Mouse (Mus musculus) forebrain, embryonic 11.5 days (tissue): ENCODE measurements around the gene Rsph3b. TPM values are rescaled to one million over a fixed set of nuclear protein-coding genes. Genes with fewer than 3 reads are reported as not detected.
A peak's percentile ranks its signal among the peaks of the same experiment; 100 is the strongest.
"Not testable (repeated sequence)": the region's sequence is repeated elsewhere in the genome, so short reads cannot be mapped to it uniquely, and the experiment has no call there.

Source experiments
- ATAC-seq: fragments of 200-750 bp; cut with Nextera tagmentation; replicated peaks from 2 replicates; pipeline ENCODE4 v1.8.0; 2017; ENCODE audit warnings: moderate TSS enrichment; ENCODE audit not compliant: low FRiP score
- DNase-seq: peaks from one replicate; pipeline ENCODE4 v3.0.0-alpha.2; 2017; ENCODE audit warnings: low spot score
- H3K27ac ChIP-seq: fragments of 300-500 bp; sonication (generic); 2 replicates; pipeline ENCODE4 v1.5.1; 2014; ENCODE audit warnings: low read depth, low read length
- H3K27me3 ChIP-seq: fragments of 300-500 bp; sonication (generic); 2 replicates; pipeline ENCODE4 v1.6.1; 2014; ENCODE audit warnings: mild to moderate bottlenecking, low read length, mixed read lengths; ENCODE audit not compliant: control insufficient read depth, insufficient read depth
- H3K36me3 ChIP-seq: fragments of 300-500 bp; sonication (generic); 2 replicates; pipeline ENCODE4 v1.6.1; 2014; ENCODE audit warnings: mild to moderate bottlenecking, low read length, moderate library complexity, mixed read lengths; ENCODE audit not compliant: control insufficient read depth, insufficient read depth
- H3K4me1 ChIP-seq: fragments of 300-500 bp; sonication (generic); replicated peaks from 2 replicates; pipeline ENCODE4 v1.6.1; 2014; ENCODE audit warnings: low read length, mixed read lengths; ENCODE audit not compliant: control insufficient read depth, insufficient read depth
- H3K4me2 ChIP-seq: fragments of 300-500 bp; sonication (generic); 2 replicates; pipeline ENCODE4 v1.6.1; 2014; ENCODE audit warnings: low read depth, mild to moderate bottlenecking, low read length, moderate library complexity, mixed read lengths; ENCODE audit not compliant: severe bottlenecking
- H3K4me3 ChIP-seq: fragments of 300-500 bp; sonication (generic); 2 replicates; pipeline ENCODE4 v1.5.1; 2014; ENCODE audit warnings: low read depth, low read length
- H3K9ac ChIP-seq: fragments of 300-500 bp; sonication (generic); 2 replicates; pipeline ENCODE4 v1.6.1; 2014; ENCODE audit warnings: low read length
- H3K9me3 ChIP-seq: fragments of 300-500 bp; sonication (generic); 2 replicates; pipeline ENCODE4 v1.6.1; 2016; ENCODE audit warnings: low read length, mixed read lengths; ENCODE audit not compliant: control insufficient read depth
- WGBS: fragments of 180-500 bp; shearing (Covaris S2); extraction: QIAGEN DNeasy Blood & Tissue Kit; methylation state at CpG from one replicate; pipeline ENCODE4 v1.1.7; 2014; 5-methylcytosine and 5-hydroxymethylcytosine counted together
- polyA plus RNA-seq: library from polyadenylated mRNA; unstranded; fragments of >200 nt; fragmentation: Nextera tagmentation; extraction: Ambion mirVana; gene quantifications from 2 replicates; pipeline ENCODE4 v1.2.1, GENCODE M21; 2014

Gene Rsph3b
- polyA plus RNA-seq, 1 experiment from 2014 or later: 43.5 TPM

DNA sequence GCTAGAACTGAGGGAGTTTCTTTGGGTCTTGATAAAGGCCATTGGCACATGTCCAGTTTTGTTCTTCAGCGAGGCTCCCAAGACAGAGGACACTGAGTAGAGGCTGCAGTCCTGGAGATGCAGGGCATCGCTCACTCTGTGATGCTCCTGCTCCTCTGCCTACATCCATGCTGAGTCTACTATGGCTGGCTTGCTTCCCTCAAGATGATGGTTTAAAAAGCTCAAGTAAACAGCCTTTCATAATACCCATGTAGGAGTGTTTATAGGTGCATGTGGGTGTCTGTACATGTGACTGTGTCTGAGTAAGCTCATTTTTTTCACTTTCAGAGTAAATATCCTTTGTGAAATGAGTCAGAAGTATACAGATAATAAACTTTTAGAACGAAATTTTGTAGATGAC lies 26.5 kb upstream of the Rsph3b start:
- DNase-seq, H3K9me3 ChIP-seq, H3K27ac ChIP-seq, H3K9ac ChIP-seq, H3K36me3 ChIP-seq, H3K4me3 ChIP-seq, H3K4me2 ChIP-seq, ATAC-seq, H3K4me1 ChIP-seq, H3K27me3 ChIP-seq: not testable (repeated sequence)
- WGBS: 63% methylated on average over 3 of the region's 3 CpGs

DNA sequence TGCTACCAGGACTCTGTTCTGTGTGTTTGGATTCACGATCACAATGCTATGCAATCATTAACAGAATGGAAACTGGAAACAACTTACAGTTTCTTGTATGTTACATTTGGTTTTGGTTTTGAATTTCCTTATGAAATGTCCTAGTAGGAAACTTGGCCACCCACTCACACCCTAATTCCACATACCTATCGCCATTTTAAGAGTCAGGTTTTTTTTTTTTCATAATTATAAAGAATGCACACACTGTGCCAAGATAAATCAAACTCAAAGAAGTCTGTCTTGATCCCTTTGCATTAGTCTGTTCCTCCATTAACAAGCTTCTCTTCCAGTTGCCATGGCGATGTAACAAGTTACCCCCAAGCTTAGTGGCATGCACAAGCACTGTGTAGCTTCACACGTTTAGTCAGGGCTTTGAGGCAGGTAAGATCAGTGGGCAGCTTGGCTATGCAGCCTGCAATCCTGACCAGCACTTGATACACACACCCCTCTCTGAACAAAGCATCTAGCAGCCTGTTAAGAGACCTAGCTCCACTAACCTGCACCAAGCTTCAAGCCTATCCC lies 24.4 kb upstream of the Rsph3b start:
- not testable (repeated sequence) for H3K4me2 ChIP-seq, H3K9me3 ChIP-seq, H3K4me1 ChIP-seq, H3K27me3 ChIP-seq, H3K36me3 ChIP-seq, H3K4me3 ChIP-seq, H3K9ac ChIP-seq, DNase-seq, ATAC-seq, H3K27ac ChIP-seq
- 54% methylated on average over 4 of the region's 4 CpGs for WGBS

DNA sequence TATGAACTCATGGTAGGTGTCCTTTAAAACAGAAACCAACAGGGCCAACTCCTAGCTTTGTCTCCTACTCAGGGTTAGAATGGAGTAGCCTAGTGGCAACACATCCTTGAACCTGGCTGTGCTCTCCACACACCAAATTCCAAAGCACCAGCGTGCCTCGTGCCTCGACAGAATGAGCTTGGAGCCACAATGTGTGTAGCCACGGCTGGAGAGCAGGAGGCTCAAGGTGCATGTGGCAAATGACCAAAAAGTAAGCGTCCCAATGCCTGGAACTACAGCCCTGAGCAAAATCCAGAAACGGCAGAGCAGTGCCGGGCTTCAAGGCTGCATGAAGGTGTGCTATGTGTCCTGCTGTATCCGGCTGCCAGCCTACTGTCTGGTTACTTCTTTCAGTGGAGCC lies 22.8 kb upstream of the Rsph3b start:
- H3K36me3 ChIP-seq, DNase-seq, H3K4me2 ChIP-seq, H3K4me1 ChIP-seq, H3K4me3 ChIP-seq, H3K27ac ChIP-seq, H3K9me3 ChIP-seq, ATAC-seq, H3K27me3 ChIP-seq, H3K9ac ChIP-seq: not testable (repeated sequence)
- 88% methylated on average over 8 of the region's 8 CpGs for WGBS

DNA sequence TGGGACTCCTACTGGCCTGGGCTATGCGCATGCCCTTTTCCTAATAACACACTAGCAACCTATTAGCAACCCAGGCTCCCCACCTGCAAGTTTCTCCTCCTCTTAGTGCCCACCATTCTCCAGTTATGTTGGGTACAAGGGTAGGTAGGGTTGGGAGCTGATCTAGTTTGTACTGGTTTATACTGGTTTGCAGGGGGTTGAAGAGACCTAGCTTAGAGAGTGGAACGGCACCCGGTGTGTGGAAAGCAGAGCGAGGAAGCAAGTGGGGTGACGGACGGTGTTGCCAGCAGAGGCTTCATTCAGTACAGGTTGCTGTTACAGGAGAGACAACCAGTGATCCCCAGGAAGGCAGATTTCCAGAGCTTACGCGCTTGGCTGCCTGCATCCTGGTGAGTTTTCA lies 21.9 kb upstream of the Rsph3b start, which contains the start of gene Rnaset2b:
Gene Rnaset2b (plus strand): TSS at position 301 of the 400 bp plus-strand sequence.
- H3K27me3 ChIP-seq, H3K4me1 ChIP-seq, H3K27ac ChIP-seq, DNase-seq, ATAC-seq, H3K4me2 ChIP-seq, H3K36me3 ChIP-seq, H3K9ac ChIP-seq, H3K4me3 ChIP-seq, H3K9me3 ChIP-seq: not testable (repeated sequence)
- WGBS: no CpG with 5 or more reads among the region's 8 CpGs

DNA sequence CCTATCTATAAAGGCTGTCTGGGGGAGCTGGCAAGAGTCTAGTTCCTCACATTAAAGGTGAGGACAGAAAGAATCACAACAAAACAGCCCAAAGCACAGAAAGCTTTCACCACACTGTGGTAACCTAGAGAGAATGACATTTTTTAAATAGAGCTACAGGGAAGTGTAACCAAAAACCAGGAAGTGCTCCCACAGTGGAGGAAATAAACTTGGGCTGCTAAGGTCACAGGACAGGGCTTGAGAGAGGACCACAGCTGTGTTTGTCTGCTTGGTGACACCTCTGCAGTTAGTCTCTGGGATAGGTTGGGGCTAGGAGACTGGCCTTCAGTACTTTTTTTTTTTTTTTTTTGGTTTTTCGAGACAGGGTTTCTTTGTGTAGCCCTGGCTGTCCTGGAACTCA lies 19.2 kb upstream of the Rsph3b start:
- not testable (repeated sequence) for H3K9me3 ChIP-seq, H3K9ac ChIP-seq, H3K4me1 ChIP-seq, H3K27ac ChIP-seq, H3K4me2 ChIP-seq, H3K36me3 ChIP-seq, H3K27me3 ChIP-seq, ATAC-seq, H3K4me3 ChIP-seq, DNase-seq
- 50% methylated on average over 1 of the region's 1 CpGs for WGBS

DNA sequence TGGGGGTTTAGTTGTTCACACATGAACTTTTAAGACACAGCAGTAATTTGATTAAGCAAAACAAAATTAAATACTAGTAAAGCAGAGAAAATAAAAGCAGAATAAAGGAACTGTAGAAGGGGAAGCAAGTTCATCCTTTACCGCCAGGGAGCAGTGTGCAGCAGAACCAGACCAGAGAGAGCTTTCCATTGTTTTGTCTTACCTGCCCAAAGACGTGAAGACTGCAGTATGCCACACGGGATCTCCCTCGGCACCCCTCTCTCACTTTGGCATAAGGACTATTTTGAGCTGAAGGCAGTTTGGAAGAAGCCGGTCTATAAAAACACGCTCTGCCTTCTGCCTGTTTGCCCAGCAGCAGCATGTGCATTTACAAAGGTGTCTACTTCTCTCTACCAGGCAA lies 16.9 kb upstream of the Rsph3b start:
- not testable (repeated sequence) for ATAC-seq, H3K36me3 ChIP-seq, DNase-seq, H3K27ac ChIP-seq, H3K27me3 ChIP-seq, H3K9me3 ChIP-seq, H3K4me3 ChIP-seq, H3K9ac ChIP-seq, H3K4me1 ChIP-seq, H3K4me2 ChIP-seq
- 7% methylated on average over 5 of the region's 6 CpGs for WGBS

DNA sequence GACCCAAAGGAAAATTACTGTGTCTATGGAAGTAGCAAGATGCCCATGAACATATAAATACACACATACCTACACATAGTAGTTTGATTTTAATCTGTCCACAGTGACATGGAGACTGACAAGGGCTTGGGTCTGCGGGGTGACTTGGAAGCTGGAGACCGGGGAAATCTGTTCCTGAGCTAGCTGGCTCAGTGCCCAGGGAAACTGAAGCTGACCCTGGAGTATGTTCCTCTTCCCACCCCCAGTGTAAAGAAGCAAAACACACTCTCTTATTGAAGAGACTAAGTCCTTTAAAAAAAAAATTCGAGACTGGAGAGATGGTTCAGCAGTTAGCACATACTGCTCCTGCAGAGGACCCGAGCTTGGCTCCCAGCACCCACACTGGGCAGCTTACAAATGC lies 14.5 kb upstream of the Rsph3b start:
- not testable (repeated sequence) for ATAC-seq

DNA sequence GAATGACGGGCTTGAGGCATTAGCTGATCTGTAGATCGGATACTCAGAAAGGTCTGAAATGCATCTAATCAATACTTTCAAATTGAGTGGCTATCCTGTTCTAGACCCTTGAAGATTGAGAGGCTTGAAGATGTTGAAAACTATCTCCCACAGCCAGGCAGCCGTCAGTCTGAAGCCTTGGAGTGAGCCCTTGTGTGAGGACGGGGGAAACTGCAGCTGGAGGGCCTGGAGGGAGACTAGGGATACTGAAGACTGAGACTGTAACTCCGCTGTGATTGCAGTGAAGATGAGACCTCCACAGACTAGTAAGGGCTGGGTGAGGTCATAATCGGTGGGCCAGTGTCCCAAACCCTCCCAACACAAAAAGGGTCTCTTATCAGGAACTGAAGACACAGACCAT lies 13.9 kb upstream of the Rsph3b start:
- H3K36me3 ChIP-seq, ATAC-seq, H3K27me3 ChIP-seq, DNase-seq, H3K9ac ChIP-seq, H3K4me3 ChIP-seq, H3K9me3 ChIP-seq, H3K27ac ChIP-seq, H3K4me1 ChIP-seq, H3K4me2 ChIP-seq: not testable (repeated sequence)
- WGBS: 73% methylated on average over 4 of the region's 6 CpGs

More for the DNA sequence above, 14.5 kb upstream of the Rsph3b start:
- not testable (repeated sequence) for H3K4me1 ChIP-seq, H3K9me3 ChIP-seq, H3K9ac ChIP-seq, H3K27ac ChIP-seq, H3K36me3 ChIP-seq, DNase-seq, H3K4me2 ChIP-seq, H3K4me3 ChIP-seq, H3K27me3 ChIP-seq
- 80% methylated on average over 4 of the region's 4 CpGs for WGBS

DNA sequence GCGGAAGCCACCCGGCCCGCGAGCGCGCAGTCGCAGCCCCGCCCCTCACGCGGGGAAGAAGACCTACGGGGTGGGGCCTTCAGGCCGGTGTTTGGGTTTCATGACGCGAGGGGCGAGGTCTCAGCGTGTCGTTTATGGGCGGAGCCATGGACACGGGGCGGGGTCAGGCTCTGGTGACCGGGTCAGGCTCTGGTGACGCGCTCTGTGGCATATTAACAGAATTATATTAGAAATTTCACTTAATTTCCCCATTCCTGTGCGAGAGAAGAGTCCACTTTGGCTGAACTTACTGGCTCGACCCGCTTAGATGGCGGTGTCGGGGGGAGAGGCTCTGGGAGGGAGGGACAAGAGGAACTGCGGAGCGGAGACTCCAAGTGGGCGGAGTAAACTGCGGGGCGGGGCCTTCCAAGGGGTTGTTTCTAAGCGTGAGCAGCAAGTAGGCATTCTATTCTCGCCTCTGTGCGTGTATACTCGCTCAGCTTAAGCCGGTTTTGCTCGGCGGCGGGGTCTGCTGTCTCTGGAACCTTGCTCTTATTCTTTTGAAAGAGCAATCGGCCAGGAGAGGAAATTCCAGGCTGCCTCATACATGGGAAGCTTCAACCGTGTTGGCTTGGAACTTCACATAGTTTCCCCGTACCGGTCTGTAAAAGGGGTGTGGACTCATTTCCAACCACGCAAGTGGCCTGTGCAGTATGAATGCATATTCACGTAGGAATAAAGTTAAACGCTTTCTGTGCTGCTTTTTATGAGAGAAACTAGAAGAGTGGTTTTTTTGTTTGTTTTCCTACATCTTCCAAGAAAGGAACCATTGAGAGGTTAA lies 12.9 kb upstream of the Rsph3b start:
- not testable (repeated sequence) for H3K27ac ChIP-seq, H3K9ac ChIP-seq, H3K9me3 ChIP-seq, H3K36me3 ChIP-seq, H3K4me1 ChIP-seq, H3K27me3 ChIP-seq, DNase-seq
- peak; percentile 96 for ATAC-seq
- Histone ChIP-seq H3K4me2 (peak overlapping the region; percentile 31), H3K4me3 (peak overlapping the region; percentile 42)
- under 1% methylated on average over 13 of the region's 48 CpGs for WGBS
